Mouse (Mus musculus) erythroblast, embryonic 14.5 days (primary cell): ENCODE data around the gene Rnf213.

Experiments used
- GATA1 ChIP-seq: IDR thresholded peaks from 2 replicates; pipeline ENCODE4 v1.6.1; 2012; ENCODE audit warnings: low read length, inconsistent platforms, mixed read lengths
- TAL1 ChIP-seq: IDR thresholded peaks from 3 replicates; pipeline ENCODE4 v1.6.1; 2012; ENCODE audit warnings: low read length, inconsistent platforms, mixed read lengths

- TF ChIP-seq GATA1 (no peak), TAL1 (no peak)
Observed at GRCm38 (mm10) chr11:119520005-119520712, 127.3 kb downstream of the Rnf213 start.
